Mouse (Mus musculus) liver, adult 2 months (tissue): ENCODE data around the gene Prr23a1. TPM values are rescaled to one million over a fixed set of nuclear protein-coding genes. Genes with fewer than 3 reads are reported as not detected.

Source experiments
- DNase-seq: peaks from one replicate; pipeline ENCODE4 v3.0.0-alpha.2; 2011; ENCODE audit warnings: low read depth, low spot score; ENCODE audit errors: extremely low read depth
- H3K27ac ChIP-seq: fragments of 200-500 bp; replicated peaks from 2 replicates; pipeline ENCODE4 v1.5.1; 2012; ENCODE audit warnings: low read depth, mild to moderate bottlenecking, control low read depth, inconsistent platforms, low read length; ENCODE audit not compliant: insufficient read depth
- H3K27me3 ChIP-seq: fragments of 200-500 bp; 2 replicates; pipeline ENCODE4 v1.6.1; 2012; ENCODE audit warnings: mild to moderate bottlenecking, moderate library complexity, low read length, inconsistent platforms; ENCODE audit not compliant: control insufficient read depth, insufficient read depth
- H3K36me3 ChIP-seq: fragments of 200-500 bp; 2 replicates; pipeline ENCODE4 v1.6.1; 2012; ENCODE audit warnings: low read length, inconsistent platforms; ENCODE audit not compliant: control insufficient read depth, insufficient read depth
- H3K4me1 ChIP-seq: fragments of 200-500 bp; 2 replicates; pipeline ENCODE4 v1.6.1; 2011; ENCODE audit warnings: low read length; ENCODE audit not compliant: control insufficient read depth, insufficient read depth
- H3K4me3 ChIP-seq: fragments of 200-500 bp; 2 replicates; pipeline ENCODE4 v1.5.1; 2011; ENCODE audit warnings: low read depth, mild to moderate bottlenecking, control low read depth, low read length, moderate library complexity; ENCODE audit not compliant: insufficient read depth
- H3K79me2 ChIP-seq: fragments of 200-500 bp; 2 replicates; pipeline ENCODE4 v1.6.1; 2012; ENCODE audit warnings: inconsistent platforms, mild to moderate bottlenecking, low read length, moderate library complexity; ENCODE audit not compliant: control insufficient read depth, insufficient read depth
- H3K9ac ChIP-seq: fragments of 200-500 bp; 2 replicates; pipeline ENCODE4 v1.6.1; 2012; ENCODE audit warnings: low read depth, mild to moderate bottlenecking, control low read depth, inconsistent platforms, low read length
- CTCF ChIP-seq: fragments of 200-500 bp; IDR thresholded peaks from 2 replicates; pipeline ENCODE4 v1.5.1; 2011; ENCODE audit warnings: low read depth, low read length, control low read depth
- POLR2A ChIP-seq: fragments of 200-500 bp; IDR thresholded peaks from 2 replicates; pipeline ENCODE4 v1.6.1; 2011; ENCODE audit warnings: low read length, control low read depth; ENCODE audit not compliant: insufficient read depth; ENCODE audit errors: extremely low read depth
- WGBS: fragments of 180-500 bp; shearing (Covaris S2); methylation state at CpG from one replicate; pipeline ENCODE4 v1.1.7; 2018; 5-methylcytosine and 5-hydroxymethylcytosine counted together
- polyA plus RNA-seq: library from polyadenylated mRNA; depleted of rRNA; stranded (reverse); fragments of >200 nt; gene quantifications from 2 replicates; pipeline ENCODE4 v1.2.3, GENCODE M21; 2012; rRNA removed
- total RNA-seq: library from RNA; depleted of rRNA; stranded (reverse); fragments of >200 nt; gene quantifications from 2 replicates; pipeline ENCODE4 v1.2.3, GENCODE M21; 2014; rRNA removed

The Prr23a1 gene
- total and polyA plus RNA-seq, 2 experiments = not detected

DNA sequence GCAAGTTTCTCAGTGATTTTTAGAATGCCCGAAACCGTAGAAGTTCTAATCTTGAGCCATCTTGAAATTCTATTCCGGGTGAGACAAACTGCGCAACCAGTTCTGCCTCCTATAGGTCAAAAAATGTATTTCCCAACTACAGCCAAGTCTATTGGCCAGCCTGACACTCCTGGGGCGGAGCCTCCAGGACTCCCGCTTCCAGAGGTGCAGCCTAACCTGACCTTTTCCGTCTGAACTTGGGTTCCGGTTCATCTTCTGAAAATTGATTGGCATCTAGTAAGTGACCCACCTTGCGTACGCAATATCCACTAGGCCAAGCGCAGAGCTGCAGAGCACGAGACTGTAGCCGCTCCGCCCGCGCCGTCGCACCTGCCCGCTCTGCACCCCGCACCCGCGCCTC is 22.3 kb downstream of the Prr23a1 start, which contains the start of gene Prr23a3:
TSS of gene Prr23a3 (plus strand) at position 197 of the 400 bp plus-strand sequence.
- H3K4me3 ChIP-seq = no peak within 1 kb of the TSS
- no peak within 1 kb of the TSS for H3K9ac ChIP-seq
- peaks cover 3% of the 10 kb centered on the region; the same call in 1 of the 2 replicates for H3K27me3 ChIP-seq
- TF ChIP-seq CTCF = no peak
- TF ChIP-seq POLR2A = no peak
- WGBS = 52% methylated on average over 22 of the region's 22 CpGs
- no peaks in the 10 kb centered on the region for H3K36me3 ChIP-seq
- no peaks in the 10 kb centered on the region for H3K4me1 ChIP-seq
- H3K79me2 ChIP-seq = no peaks in the 10 kb centered on the region
- no peak within 1 kb of the TSS for H3K27ac ChIP-seq
- DNase-seq = no peak

Other genes with a start within 250 kb of the Prr23a1 start
- gene Mrps22, start 240.8 kb upstream of the Prr23a1 start, total RNA-seq = 43.2 and 44.7 TPM in 2 replicates
- 22.6 and 24.7 TPM in 2 replicates for gene Mrps22, start 240.8 kb upstream of the Prr23a1 start, polyA plus RNA-seq
- gene Prr23a2, start 14.0 kb downstream of the Prr23a1 start, total RNA-seq = not detected in 2 replicates
- gene Prr23a2, start 14.0 kb downstream of the Prr23a1 start, polyA plus RNA-seq = not detected in 2 replicates
- gene Prr23a3, start 22.3 kb downstream of the Prr23a1 start, total RNA-seq = not detected in 2 replicates
- gene Prr23a3, start 22.3 kb downstream of the Prr23a1 start, polyA plus RNA-seq = not detected in 2 replicates
- gene 7420426K07Rik, start 60.6 kb downstream of the Prr23a1 start, total RNA-seq = not detected in 2 replicates
- gene 7420426K07Rik, start 60.6 kb downstream of the Prr23a1 start, polyA plus RNA-seq = not detected in 2 replicates
- gene Foxl2, start 112.8 kb downstream of the Prr23a1 start, total RNA-seq = not detected in 2 replicates
- not detected in 2 replicates for gene Foxl2, start 112.8 kb downstream of the Prr23a1 start, polyA plus RNA-seq
- 8.0 and 10.9 TPM in 2 replicates for gene Faim, start 143.9 kb downstream of the Prr23a1 start, total RNA-seq
- gene Faim, start 143.9 kb downstream of the Prr23a1 start, polyA plus RNA-seq = 2.2 and 2.3 TPM in 2 replicates
- not detected in 2 replicates for gene Gm1123, start 193.2 kb downstream of the Prr23a1 start, total RNA-seq
- gene Gm1123, start 193.2 kb downstream of the Prr23a1 start, polyA plus RNA-seq = not detected in 2 replicates